Mouse (Mus musculus): ENCODE measurements at regions not wholly inside any gene's neighbourhood (a gene's known extent, or its start where the extent isn't known, plus 50 kb on each side); places are given as distances from the start of the nearest gene placed in this dataset.
"Not testable (repeated sequence)": the region's sequence is repeated elsewhere in the genome, so short reads cannot be mapped to it uniquely, and the experiment has no call there.

DNA sequence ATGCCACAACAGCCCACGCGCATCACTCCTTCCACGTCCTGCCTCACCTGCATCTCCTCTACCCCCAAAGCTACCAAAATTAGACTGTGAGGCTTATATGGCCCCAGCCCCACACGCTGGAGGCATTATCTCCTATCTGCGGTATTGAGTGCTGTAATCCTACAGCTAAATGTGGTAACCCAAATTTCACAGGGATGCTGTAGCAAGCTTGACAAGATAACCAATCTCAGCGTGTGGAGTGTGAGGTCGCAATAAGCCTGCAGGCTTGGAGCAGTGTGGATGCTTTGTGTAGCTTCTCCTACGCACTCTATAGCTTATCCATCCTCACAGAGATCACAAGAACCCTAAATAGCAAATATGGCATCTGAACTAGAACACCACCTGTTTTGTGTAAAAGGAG lies 251.2 kb upstream of the Kcnh8 start:
- no peak for DNase-seq (ENCODE audit: low read depth in 1 of 2, low spot score in 2 of 2)
- H3K4me1 ChIP-seq (ENCODE audit: control insufficient read depth, insufficient read depth, insufficient read length): no peaks in the 10 kb centered on the region
- TF ChIP-seq POLR2A (IDR thresholded peaks at IDR 0.05; ENCODE audit: low read depth, low read length): no peak
- TF ChIP-seq CTCF (IDR thresholded peaks at IDR 0.05; ENCODE audit: extremely low read depth, insufficient read depth, insufficient read length, insufficient replicate concordance): no peak
- no peak overlapping the region for H3K27ac ChIP-seq (ENCODE audit: insufficient read depth, low read length)
- no peak overlapping the region for H3K4me3 ChIP-seq (ENCODE audit: extremely low read depth, insufficient read depth, insufficient read length)
- no peaks in the 10 kb centered on the region for H3K27me3 ChIP-seq (ENCODE audit: control insufficient read depth, insufficient read depth, low read length)
- no peaks in the 10 kb centered on the region for H3K36me3 ChIP-seq (ENCODE audit: control insufficient read depth, insufficient read depth, low read length)
- 75% methylated on average over 8 of the region's 8 CpGs for WGBS

- H3K27ac ChIP-seq (ENCODE audit: insufficient read depth, low read length): no peak overlapping the region
- no peaks in the 10 kb centered on the region for H3K4me1 ChIP-seq (ENCODE audit: control insufficient read depth, insufficient read depth, insufficient read length)
- TF ChIP-seq POLR2A (IDR thresholded peaks at IDR 0.05; ENCODE audit: low read depth, low read length): no peak
- no peak for TF ChIP-seq CTCF (IDR thresholded peaks at IDR 0.05; ENCODE audit: extremely low read depth, insufficient read depth, insufficient read length, insufficient replicate concordance)
- no peak for DNase-seq (ENCODE audit: low read depth in 1 of 2, low spot score in 2 of 2)
- no peaks in the 10 kb centered on the region for H3K36me3 ChIP-seq (ENCODE audit: control insufficient read depth, insufficient read depth, low read length)
- H3K27me3 ChIP-seq (ENCODE audit: control insufficient read depth, insufficient read depth, low read length): no peaks in the 10 kb centered on the region
- H3K4me3 ChIP-seq (ENCODE audit: extremely low read depth, insufficient read depth, insufficient read length): no peak overlapping the region
Measured at GRCm38 (mm10) chr17:52350696-52351095, 251.8 kb upstream of the Kcnh8 start.

DNA sequence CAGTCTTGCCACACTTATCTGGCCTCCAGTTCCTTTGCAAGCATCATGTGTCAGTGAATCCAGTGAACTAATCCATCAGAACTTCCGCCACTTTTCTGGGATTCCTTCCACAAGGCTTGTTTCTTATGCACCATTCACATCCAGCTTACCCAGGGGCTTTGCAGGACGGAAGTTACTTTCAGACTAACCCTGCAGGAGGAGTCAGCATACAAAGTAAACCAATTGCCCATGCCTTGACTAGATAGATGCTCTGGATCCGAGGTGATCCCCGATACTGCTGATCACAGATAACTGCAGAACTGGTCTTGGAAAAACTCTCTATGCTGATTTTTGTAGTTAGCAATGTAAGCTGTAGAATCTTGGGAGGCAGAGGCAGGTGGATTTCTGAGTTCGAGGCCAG lies 252.6 kb upstream of the Kcnh8 start:
- no peak overlapping the region for H3K4me3 ChIP-seq (ENCODE audit: extremely low read depth, insufficient read depth, insufficient read length)
- H3K27ac ChIP-seq (ENCODE audit: insufficient read depth, low read length): no peak overlapping the region
- no peaks in the 10 kb centered on the region for H3K27me3 ChIP-seq (ENCODE audit: control insufficient read depth, insufficient read depth, low read length)
- no peaks in the 10 kb centered on the region for H3K36me3 ChIP-seq (ENCODE audit: control insufficient read depth, insufficient read depth, low read length)
- WGBS: 84% methylated on average over 5 of the region's 5 CpGs
- H3K4me1 ChIP-seq (ENCODE audit: control insufficient read depth, insufficient read depth, insufficient read length): no peaks in the 10 kb centered on the region
- no peak for TF ChIP-seq CTCF (IDR thresholded peaks at IDR 0.05; ENCODE audit: extremely low read depth, insufficient read depth, insufficient read length, insufficient replicate concordance)
- no peak for TF ChIP-seq POLR2A (IDR thresholded peaks at IDR 0.05; ENCODE audit: low read depth, low read length)
- DNase-seq (ENCODE audit: low read depth in 1 of 2, low spot score in 2 of 2): no peak

GRCm38 (mm10) chr17:52348481-52349083 lies 253.9 kb upstream of the Kcnh8 start:
- TF ChIP-seq CTCF (IDR thresholded peaks at IDR 0.05; ENCODE audit: extremely low read depth, insufficient read depth, insufficient read length, insufficient replicate concordance) (no peak), POLR2A (IDR thresholded peaks at IDR 0.05; ENCODE audit: low read depth, low read length) (no peak)
- Histone ChIP-seq H3K27ac (ENCODE audit: insufficient read depth, low read length) (no peak overlapping the region), H3K36me3 (ENCODE audit: control insufficient read depth, insufficient read depth, low read length) (no peaks in the 10 kb centered on the region), H3K4me1 (ENCODE audit: control insufficient read depth, insufficient read depth, insufficient read length) (no peaks in the 10 kb centered on the region), H3K4me3 (ENCODE audit: extremely low read depth, insufficient read depth, insufficient read length) (no peak overlapping the region), H3K27me3 (ENCODE audit: control insufficient read depth, insufficient read depth, low read length) (no peaks in the 10 kb centered on the region)
- 23% methylated on average over 8 of the region's 8 CpGs for WGBS
- no peak for DNase-seq (ENCODE audit: low read depth in 1 of 2, low spot score in 2 of 2)

GRCm38 (mm10) chr17:52320586-52320985 lies 281.9 kb upstream of the Kcnh8 start:
- TF ChIP-seq CTCF (IDR thresholded peaks at IDR 0.05; ENCODE audit: extremely low read depth, insufficient read depth, insufficient read length, insufficient replicate concordance): no peak
- no peak for TF ChIP-seq POLR2A (IDR thresholded peaks at IDR 0.05; ENCODE audit: low read depth, low read length)
- 79% methylated on average over 1 of the region's 1 CpGs for WGBS
- no peak overlapping the region for H3K27ac ChIP-seq (ENCODE audit: insufficient read depth, low read length)

GRCm38 (mm10) chr17:52316976-52317375 lies 285.5 kb upstream of the Kcnh8 start:
- H3K27ac ChIP-seq (ENCODE audit: insufficient read depth, low read length): no peak overlapping the region
- DNase-seq (ENCODE audit: low read depth in 1 of 2, low spot score in 2 of 2): no peak
- no peaks in the 10 kb centered on the region for H3K36me3 ChIP-seq (ENCODE audit: control insufficient read depth, insufficient read depth, low read length)
- no peaks in the 10 kb centered on the region for H3K4me1 ChIP-seq (ENCODE audit: control insufficient read depth, insufficient read depth, insufficient read length)
- H3K4me3 ChIP-seq (ENCODE audit: extremely low read depth, insufficient read depth, insufficient read length): no peak overlapping the region
- H3K27me3 ChIP-seq (ENCODE audit: control insufficient read depth, insufficient read depth, low read length): no peaks in the 10 kb centered on the region
- TF ChIP-seq CTCF (IDR thresholded peaks at IDR 0.05; ENCODE audit: extremely low read depth, insufficient read depth, insufficient read length, insufficient replicate concordance) (no peak), POLR2A (IDR thresholded peaks at IDR 0.05; ENCODE audit: low read depth, low read length) (no peak)
- 67% methylated on average over 3 of the region's 3 CpGs for WGBS

More at GRCm38 (mm10) chr17:52320586-52320985, 281.9 kb upstream of the Kcnh8 start:
- no peaks in the 10 kb centered on the region for H3K4me1 ChIP-seq (ENCODE audit: control insufficient read depth, insufficient read depth, insufficient read length)
- no peak for DNase-seq (ENCODE audit: low read depth in 1 of 2, low spot score in 2 of 2)
- no peaks in the 10 kb centered on the region for H3K36me3 ChIP-seq (ENCODE audit: control insufficient read depth, insufficient read depth, low read length)
- no peak overlapping the region for H3K4me3 ChIP-seq (ENCODE audit: extremely low read depth, insufficient read depth, insufficient read length)
- H3K27me3 ChIP-seq (ENCODE audit: control insufficient read depth, insufficient read depth, low read length): no peaks in the 10 kb centered on the region

DNA sequence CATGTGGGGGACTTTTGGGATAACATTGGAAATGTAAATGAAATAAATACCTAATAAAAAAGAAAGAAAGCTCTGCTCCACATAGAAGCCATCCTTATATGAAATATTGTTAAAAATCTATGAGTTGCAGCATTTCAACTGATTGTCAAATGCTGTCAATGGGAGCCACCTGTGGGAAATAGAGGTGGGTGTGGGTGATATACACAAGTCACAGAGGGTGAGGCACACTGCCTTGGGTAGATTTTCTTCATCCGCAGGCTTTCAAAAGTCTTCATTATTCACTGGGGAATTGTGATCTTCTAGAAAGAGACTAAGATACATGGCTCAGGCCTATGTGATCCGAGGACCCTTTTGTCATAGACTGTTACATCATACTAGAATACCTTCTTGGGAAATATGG lies 286.6 kb upstream of the Kcnh8 start:
- Histone ChIP-seq H3K36me3 (ENCODE audit: control insufficient read depth, insufficient read depth, low read length) (no peaks in the 10 kb centered on the region), H3K27me3 (ENCODE audit: control insufficient read depth, insufficient read depth, low read length) (no peaks in the 10 kb centered on the region), H3K4me1 (ENCODE audit: control insufficient read depth, insufficient read depth, insufficient read length) (no peaks in the 10 kb centered on the region), H3K27ac (ENCODE audit: insufficient read depth, low read length) (no peak overlapping the region), H3K4me3 (ENCODE audit: extremely low read depth, insufficient read depth, insufficient read length) (no peak overlapping the region)
- no peak for DNase-seq (ENCODE audit: low read depth in 1 of 2, low spot score in 2 of 2)
- 83% methylated on average over 2 of the region's 2 CpGs for WGBS
- TF ChIP-seq CTCF (IDR thresholded peaks at IDR 0.05; ENCODE audit: extremely low read depth, insufficient read depth, insufficient read length, insufficient replicate concordance): no peak
- TF ChIP-seq POLR2A (IDR thresholded peaks at IDR 0.05; ENCODE audit: low read depth, low read length): no peak

DNA sequence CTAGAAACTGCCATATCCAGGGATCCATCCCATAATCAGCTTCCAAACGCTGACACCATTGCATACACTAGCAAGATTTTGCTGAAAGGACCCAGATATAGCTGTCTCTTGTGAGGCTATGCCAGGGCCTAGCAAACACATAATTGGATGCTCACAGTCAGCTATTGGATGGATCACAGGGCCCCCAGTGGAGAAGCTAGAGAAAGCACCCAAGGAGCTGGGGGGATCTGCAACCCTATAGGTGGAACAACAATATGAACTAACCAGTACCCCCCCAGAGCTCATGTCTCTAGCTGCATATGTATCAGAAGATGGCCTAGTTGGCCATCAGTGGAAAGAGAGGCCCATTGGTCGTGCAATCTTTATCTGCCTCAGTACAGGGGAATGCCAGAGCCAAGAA lies 287.1 kb upstream of the Kcnh8 start:
- WGBS: 59% methylated on average over 2 of the region's 2 CpGs
- H3K27me3 ChIP-seq (ENCODE audit: control insufficient read depth, insufficient read depth, low read length); H3K36me3 ChIP-seq (ENCODE audit: control insufficient read depth, insufficient read depth, low read length); DNase-seq (ENCODE audit: low read depth in 1 of 2, low spot score in 2 of 2); H3K4me1 ChIP-seq (ENCODE audit: control insufficient read depth, insufficient read depth, insufficient read length); H3K27ac ChIP-seq (ENCODE audit: insufficient read depth, low read length); H3K4me3 ChIP-seq (ENCODE audit: extremely low read depth, insufficient read depth, insufficient read length): not testable (repeated sequence)
